Mouse (Mus musculus): Measurements from ENCODE around the gene Tmed2.

DNA sequence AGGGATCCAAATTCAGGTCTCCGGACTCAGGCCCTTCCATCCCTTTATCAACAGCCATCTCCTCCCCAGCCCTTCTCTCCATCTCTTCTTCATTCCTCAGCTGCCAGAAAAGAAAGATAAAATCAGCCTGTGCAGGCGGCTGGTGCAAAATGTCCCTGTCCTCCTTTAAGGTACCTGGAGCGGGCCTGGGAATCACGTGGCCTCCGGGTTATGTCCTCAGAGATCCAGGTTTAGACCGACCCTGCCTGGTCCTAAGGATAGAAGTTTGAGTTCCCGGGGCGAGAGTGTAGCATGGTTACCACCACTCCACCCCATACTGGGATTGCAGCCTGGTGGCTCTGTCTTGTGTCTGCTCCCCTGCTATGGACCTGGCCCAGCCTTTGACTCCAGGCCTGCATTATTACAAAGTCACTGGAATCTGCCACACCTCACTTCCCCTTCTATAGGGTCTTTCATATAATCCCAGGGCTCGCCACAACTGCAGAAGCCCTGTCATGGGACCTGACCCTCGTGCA lies 29.9 kb upstream of the Tmed2 start:
- TF ChIP-seq EP300 (IDR thresholded peaks at IDR 0.05; ENCODE audit: low read depth), result no peak
- TF ChIP-seq CTCF (IDR thresholded peaks at IDR 0.05; ENCODE audit: low read depth), result no peak

Measured in heart, postnatal 0 days (tissue).